Mouse (Mus musculus) ES-E14 (cell line): ENCODE measurements around the gene Arhgap28. TPM values are rescaled to one million over a fixed set of nuclear protein-coding genes. Genes with fewer than 3 reads are reported as not detected.

Experiments used
- DNase-seq: peaks from one replicate; pipeline ENCODE4 v3.0.0-alpha.2; 2013; ENCODE audit warnings: low read depth, low spot score
- H3K27ac ChIP-seq: 2 replicates; pipeline ENCODE4 v1.5.1; 2012; ENCODE audit warnings: low read depth, mild to moderate bottlenecking, low read length, moderate library complexity, mixed read lengths; ENCODE audit not compliant: poor library complexity, insufficient read depth, severe bottlenecking
- H3K36me3 ChIP-seq: 2 replicates; pipeline ENCODE4 v1.6.1; 2012; ENCODE audit warnings: mild to moderate bottlenecking, low read length, moderate library complexity, mixed read lengths; ENCODE audit not compliant: control insufficient read depth, poor library complexity, insufficient read depth, severe bottlenecking
- H3K4me1 ChIP-seq, 2 experiments: fragments of 150-350 bp in 1 of 2; sonication (generic) in 1 of 2; 2 replicates each; pipeline ENCODE4 v1.6.1; 2012; ENCODE audit warnings: low read length in 2 of 2, mild to moderate bottlenecking in 1 of 2, mixed read lengths in 1 of 2; ENCODE audit not compliant: control insufficient read depth in 2 of 2, insufficient read depth in 2 of 2, poor library complexity in 1 of 2
- H3K4me3 ChIP-seq, 2 experiments: fragments of 150-350 bp in 1 of 2; sonication (generic) in 1 of 2; 2 replicates each; pipeline ENCODE4 v1.5.1; 2012; ENCODE audit warnings: low read length in 2 of 2, low read depth in 1 of 2, mild to moderate bottlenecking in 1 of 2, mixed read lengths in 1 of 2; ENCODE audit not compliant: insufficient read depth in 1 of 2, poor library complexity in 1 of 2, severe bottlenecking in 1 of 2
- H3K9ac ChIP-seq: 2 replicates; pipeline ENCODE4 v1.6.1; 2012; ENCODE audit warnings: low read depth, mild to moderate bottlenecking, low read length, mixed read lengths; ENCODE audit not compliant: poor library complexity, insufficient read depth, severe bottlenecking
- H3K9me3 ChIP-seq: fragments of 150-350 bp; sonication (generic); 2 replicates; pipeline ENCODE4 v1.6.1; 2012; ENCODE audit warnings: low read depth, mild to moderate bottlenecking, low read length; ENCODE audit not compliant: control insufficient read depth, insufficient read depth
- CHD2 ChIP-seq: IDR thresholded peaks from 2 replicates; pipeline ENCODE4 v1.6.1; 2014; ENCODE audit warnings: mild to moderate bottlenecking, low read depth, low read length, inconsistent platforms
- HCFC1 ChIP-seq: IDR thresholded peaks from 2 replicates; pipeline ENCODE4 v1.6.1; 2012; ENCODE audit warnings: low read length, inconsistent platforms, borderline replicate concordance; ENCODE audit not compliant: insufficient read depth
- MAFK ChIP-seq: IDR thresholded peaks from 2 replicates; pipeline ENCODE4 v1.6.1; 2014; ENCODE audit warnings: mild to moderate bottlenecking, low read depth, low read length, inconsistent platforms; ENCODE audit not compliant: insufficient read depth
- ZC3H11A ChIP-seq: IDR thresholded peaks from 2 replicates; pipeline ENCODE4 v1.6.1; 2012; ENCODE audit warnings: low read depth, mild to moderate bottlenecking, inconsistent platforms, low read length, borderline replicate concordance
- ZNF384 ChIP-seq: IDR thresholded peaks from 2 replicates; pipeline ENCODE4 v1.6.1; 2012; ENCODE audit warnings: low read depth, low read length, inconsistent platforms
- in situ Hi-C, 2 experiments: fragments of 600-800 bp; cut with MboI; formaldehyde crosslinking; loops; one replicate each; pipeline ENCODE4 v1.15.1; 2025; ENCODE audit warnings: low sequenced_read_pairs in 2 of 2, inconsistent platforms in 1 of 2; ENCODE audit not compliant: unreplicated experiment in 2 of 2
- total RNA-seq: library from RNA; depleted of rRNA; stranded (reverse); fragments of 300-350 nt; gene quantifications from 2 replicates; pipeline ENCODE4 v1.2.3, GENCODE M21; 2012

Gene Arhgap28
- total RNA-seq, 1 experiment: 13.4 TPM

DNA sequence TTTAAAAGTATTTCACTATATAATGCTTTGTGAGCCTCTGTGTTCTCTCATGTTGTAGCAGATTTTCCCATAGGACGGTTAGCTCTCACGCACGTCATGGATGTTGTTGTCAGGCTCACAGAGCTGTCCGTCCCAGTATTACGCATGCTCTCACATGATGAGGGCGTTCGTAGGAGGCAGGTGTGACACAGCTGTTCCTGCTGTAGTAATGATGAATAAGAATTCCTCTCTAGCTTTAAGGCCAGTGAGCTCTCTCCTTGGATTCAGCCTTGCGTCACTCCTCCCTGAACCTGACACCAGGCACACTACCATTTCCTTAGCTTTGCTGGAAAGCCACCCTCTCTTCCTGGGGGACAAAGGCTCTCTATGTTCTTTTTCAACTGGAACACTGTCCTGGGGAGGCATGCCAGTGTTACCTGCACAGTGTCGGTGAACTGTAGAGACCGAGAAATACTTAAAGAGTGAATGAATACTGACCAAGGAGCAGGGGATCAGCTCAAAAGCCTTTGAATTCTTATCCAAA, 96.3 kb downstream of the Arhgap28 start:
- H3K9ac ChIP-seq: no peak overlapping the region
- in situ Hi-C loops: loop anchor here in 1 of 2 experiments (25.0 kb wide), 1 partner anchor 930 kb away; the partner anchor contains the start of gene Tmem200c
- no peaks in the 10 kb centered on the region for H3K36me3 ChIP-seq
- no peak for TF ChIP-seq ZC3H11A
- TF ChIP-seq CHD2: no peak
- no peak for TF ChIP-seq MAFK
- no peak for TF ChIP-seq HCFC1
- no peak for TF ChIP-seq ZNF384
- no peak for DNase-seq
- H3K4me3 ChIP-seq: no peak overlapping the region
- H3K4me1 ChIP-seq: peaks cover 0 to 1% of the 10 kb centered on the region in 2 experiments; a peak in 1 of 4 replicates
- no peak overlapping the region for H3K27ac ChIP-seq
- no peaks in the 10 kb centered on the region for H3K9me3 ChIP-seq

DNA sequence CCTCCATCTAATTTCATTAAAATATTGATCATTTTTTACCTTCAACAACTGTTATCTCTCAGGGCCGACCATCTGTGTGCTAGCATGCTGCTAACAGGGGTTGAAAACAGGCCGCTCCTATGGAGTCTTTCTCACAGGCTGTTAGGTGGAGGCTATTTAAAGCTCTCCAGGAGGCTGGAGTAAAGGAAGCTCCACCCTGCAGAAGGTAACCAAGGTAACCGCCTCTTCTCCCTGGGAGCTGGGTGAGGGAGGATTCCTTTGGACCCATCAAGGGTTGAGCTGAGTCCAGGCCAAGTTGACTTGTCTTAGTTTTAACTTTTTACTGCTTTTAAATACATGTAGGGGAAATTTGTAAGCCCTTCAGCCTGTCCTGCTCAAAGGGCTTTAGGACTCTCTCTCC, 97.7 kb downstream of the Arhgap28 start:
- H3K4me3 ChIP-seq: no peak overlapping the region
- DNase-seq: no peak
- in situ Hi-C loops: loop anchor here in 1 of 2 experiments (25.0 kb wide), 1 partner anchor 931 kb away; the partner anchor contains the start of gene Tmem200c

DNA sequence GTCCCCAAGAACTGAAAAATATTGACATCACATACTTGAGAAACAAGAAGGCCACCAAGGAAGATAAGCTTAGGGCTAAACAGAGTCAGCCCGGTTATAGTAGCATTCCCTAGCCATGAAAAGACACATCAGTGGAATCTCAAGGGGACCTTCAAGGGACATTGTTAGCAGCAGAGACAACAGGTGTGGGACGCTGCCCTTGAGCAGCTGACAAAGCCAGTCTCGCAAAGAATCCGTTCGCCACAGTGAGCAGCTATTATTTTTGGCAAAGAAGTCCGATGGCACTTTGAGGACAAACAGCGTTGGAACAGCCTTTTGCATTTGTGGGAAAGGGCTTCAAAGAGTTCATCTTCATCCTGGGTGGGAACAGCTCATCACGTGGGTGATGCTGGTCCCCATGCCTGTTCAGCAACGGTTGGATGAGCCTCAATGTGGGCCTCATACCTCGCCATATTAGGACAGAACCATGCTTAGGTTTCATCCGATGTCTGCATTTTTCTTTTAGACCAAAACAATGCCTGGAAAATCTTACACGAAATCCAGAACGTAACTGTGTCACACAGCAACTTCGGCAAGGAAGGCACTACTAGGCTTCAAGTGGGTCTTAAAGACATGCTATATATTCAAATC, 99.5 kb downstream of the Arhgap28 start:
- Histone ChIP-seq H3K4me1 (peaks cover 0 to 1% of the 10 kb centered on the region in 2 experiments; a peak in 1 of 4 replicates), H3K36me3 (peaks cover 2% of the 10 kb centered on the region; the same call in 1 of the 2 replicates), H3K9me3 (no peaks in the 10 kb centered on the region), H3K27ac (no peak overlapping the region), H3K9ac (no peak overlapping the region), H3K4me3 (no peak overlapping the region)
- no peak for DNase-seq
- in situ Hi-C loops: loop anchor here in 1 of 2 experiments (25.0 kb wide), 1 partner anchor 933 kb away; the partner anchor contains the start of gene Tmem200c
- TF ChIP-seq HCFC1: no peak
- TF ChIP-seq ZNF384: no peak
- TF ChIP-seq ZC3H11A: no peak
- no peak for TF ChIP-seq CHD2
- TF ChIP-seq MAFK: no peak

More for the DNA sequence above, 97.7 kb downstream of the Arhgap28 start:
- Histone ChIP-seq H3K27ac (no peak overlapping the region), H3K36me3 (no peaks in the 10 kb centered on the region), H3K4me1 (peaks cover 0 to 1% of the 10 kb centered on the region in 2 experiments; a peak in 1 of 4 replicates), H3K9ac (no peak overlapping the region), H3K9me3 (no peaks in the 10 kb centered on the region)
- TF ChIP-seq MAFK (no peak), CHD2 (no peak), HCFC1 (no peak), ZC3H11A (no peak), ZNF384 (no peak)

DNA sequence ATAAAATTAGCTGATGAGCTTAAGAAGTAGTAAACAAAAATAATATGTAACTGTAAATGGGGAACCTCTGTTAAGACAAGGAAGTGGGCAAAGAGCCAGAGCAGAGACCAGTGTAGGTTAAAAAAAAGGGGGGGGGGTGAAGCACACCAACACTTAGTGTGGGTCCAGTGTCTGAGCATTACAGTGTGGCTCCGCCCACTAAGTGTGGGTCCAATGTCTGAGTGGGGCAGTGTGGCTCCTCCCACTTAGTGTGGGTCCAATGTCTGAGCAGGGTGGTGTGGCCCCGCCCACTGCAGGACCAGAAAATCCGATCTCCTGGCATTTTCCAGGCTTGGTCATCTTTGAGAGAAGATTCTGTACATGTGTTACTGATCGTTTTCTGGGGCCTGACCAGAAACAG, 101.1 kb downstream of the Arhgap28 start:
- H3K4me3 ChIP-seq: no peak overlapping the region
- no peak overlapping the region for H3K9ac ChIP-seq
- peaks cover 0 to 1% of the 10 kb centered on the region in 2 experiments; a peak in 1 of 4 replicates for H3K4me1 ChIP-seq
- H3K9me3 ChIP-seq: no peaks in the 10 kb centered on the region
- no peak for DNase-seq
- H3K27ac ChIP-seq: no peak overlapping the region
- peaks cover 2% of the 10 kb centered on the region; the same call in 1 of the 2 replicates for H3K36me3 ChIP-seq
- TF ChIP-seq HCFC1: no peak
- no peak for TF ChIP-seq MAFK
- TF ChIP-seq CHD2: no peak
- TF ChIP-seq ZNF384: no peak
- TF ChIP-seq ZC3H11A: no peak
- in situ Hi-C loops: loop anchor here in 1 of 2 experiments (25.0 kb wide), 1 partner anchor 934 kb away; the partner anchor contains the start of gene Tmem200c
